Mouse (Mus musculus): ENCODE measurements around the gene Otos. TPM values are rescaled to one million over a fixed set of nuclear protein-coding genes. Genes with fewer than 3 reads are reported as not detected.

Gene Otos
- total RNA-seq (2014; rRNA removed) (not detected in 2 replicates), polyA plus RNA-seq (2015; fragmentation: Nextera tagmentation; extraction: Ambion mirVana) (0.69 and 0.96 TPM in 2 replicates)

GRCm38 (mm10) chr1:92648673-92649072 is at the start of gene Otos:
Otos (minus strand) TSS chr1:92648841.
- Histone ChIP-seq H3K27ac (ENCODE audit: low read depth, low read length) (no peak within 1 kb of the TSS), H3K4me3 (ENCODE audit: low read depth, low read length) (no peak within 1 kb of the TSS), H3K36me3 (ENCODE audit: insufficient read depth, low read length) (no peaks in the 10 kb centered on the region), H3K4me2 (ENCODE audit: low read depth, low read length, poor library complexity, severe bottlenecking) (0 out of 2 replicates have a peak within 1 kb of the TSS, but pooled peaks have one; percentile 12), H3K27me3 (ENCODE audit: insufficient read depth, low read length) (no peaks in the 10 kb centered on the region), H3K9me3 (ENCODE audit: low read length) (no peaks in the 10 kb centered on the region), H3K9ac (replicated peaks; ENCODE audit: low read length, poor library complexity, severe bottlenecking) (no peak within 1 kb of the TSS), H3K4me1 (ENCODE audit: insufficient read depth, low read length) (no peaks in the 10 kb centered on the region)
- DNase-seq (ENCODE audit: low spot score) (peak; percentile 88), ATAC-seq (ENCODE audit: low FRiP score) (peak; percentile 59; the same call in 1 of the 2 replicates)
- 20% methylated on average over 8 of the region's 8 CpGs for WGBS
- peak; percentile 86 for TF ChIP-seq CTCF (IDR thresholded peaks at IDR 0.05)

- no peak overlapping the region for H3K4me3 ChIP-seq (ENCODE audit: low read depth, low read length)
- DNase-seq (ENCODE audit: low spot score), result peak; percentile 73
- no peaks in the 10 kb centered on the region for H3K27me3 ChIP-seq (ENCODE audit: insufficient read depth, low read length)
- no peaks in the 10 kb centered on the region for H3K9me3 ChIP-seq (ENCODE audit: low read length)
- no peak overlapping the region for H3K9ac ChIP-seq (replicated peaks; ENCODE audit: low read length, poor library complexity, severe bottlenecking)
- 30% methylated on average over 4 of the region's 4 CpGs for WGBS
- H3K4me1 ChIP-seq (ENCODE audit: insufficient read depth, low read length), result no peaks in the 10 kb centered on the region
- H3K27ac ChIP-seq (ENCODE audit: low read depth, low read length), result no peak overlapping the region
- no peaks in the 10 kb centered on the region for H3K36me3 ChIP-seq (ENCODE audit: insufficient read depth, low read length)
- peak; percentile 76 for TF ChIP-seq CTCF (IDR thresholded peaks at IDR 0.05)
- ATAC-seq (ENCODE audit: low FRiP score), result no peak
- H3K4me2 ChIP-seq (ENCODE audit: low read depth, low read length, poor library complexity, severe bottlenecking), result no peak overlapping the region
Observed at GRCm38 (mm10) chr1:92696848-92697247, 48.2 kb upstream of the Otos start.

DNA sequence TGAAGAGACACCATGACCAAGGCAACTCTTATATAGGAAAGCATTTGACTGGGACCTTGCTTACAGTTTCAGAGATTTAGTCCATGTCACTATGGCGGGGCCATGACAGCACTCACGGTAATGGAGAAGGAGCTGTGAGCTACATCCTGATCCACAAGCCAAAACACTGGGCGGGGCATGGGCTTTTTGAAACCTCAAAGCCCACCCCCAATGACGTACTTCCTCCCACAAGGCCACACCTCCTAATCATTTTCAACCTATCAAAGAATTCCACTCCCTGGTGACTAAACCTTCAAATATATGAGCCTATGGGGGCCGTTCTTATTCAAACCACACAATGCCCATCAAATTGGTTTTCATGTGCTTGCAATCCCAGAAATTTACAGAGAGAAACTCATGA is 47.1 kb upstream of the Otos start:
- ATAC-seq (ENCODE audit: low FRiP score), result no peak
- H3K4me1 ChIP-seq (ENCODE audit: insufficient read depth, low read length), result no peaks in the 10 kb centered on the region
- H3K9ac ChIP-seq (replicated peaks; ENCODE audit: low read length, poor library complexity, severe bottlenecking), result no peak overlapping the region
- 88% methylated on average over 5 of the region's 5 CpGs for WGBS
- DNase-seq (ENCODE audit: low spot score), result no peak
- H3K9me3 ChIP-seq (ENCODE audit: low read length), result no peaks in the 10 kb centered on the region
- no peak overlapping the region for H3K4me3 ChIP-seq (ENCODE audit: low read depth, low read length)
- no peaks in the 10 kb centered on the region for H3K27me3 ChIP-seq (ENCODE audit: insufficient read depth, low read length)
- TF ChIP-seq CTCF (IDR thresholded peaks at IDR 0.05), result no peak
- no peak overlapping the region for H3K4me2 ChIP-seq (ENCODE audit: low read depth, low read length, poor library complexity, severe bottlenecking)
- H3K36me3 ChIP-seq (ENCODE audit: insufficient read depth, low read length), result no peaks in the 10 kb centered on the region
- no peak overlapping the region for H3K27ac ChIP-seq (ENCODE audit: low read depth, low read length)

- Histone ChIP-seq H3K9me3 (ENCODE audit: low read length) (no peaks in the 10 kb centered on the region), H3K27ac (ENCODE audit: low read depth, low read length) (no peak overlapping the region), H3K4me2 (ENCODE audit: low read depth, low read length, poor library complexity, severe bottlenecking) (no peak overlapping the region), H3K9ac (replicated peaks; ENCODE audit: low read length, poor library complexity, severe bottlenecking) (no peak overlapping the region), H3K4me1 (ENCODE audit: insufficient read depth, low read length) (no peaks in the 10 kb centered on the region), H3K27me3 (ENCODE audit: insufficient read depth, low read length) (no peaks in the 10 kb centered on the region), H3K36me3 (ENCODE audit: insufficient read depth, low read length) (no peaks in the 10 kb centered on the region), H3K4me3 (ENCODE audit: low read depth, low read length) (no peak overlapping the region)
- no peak for TF ChIP-seq CTCF (IDR thresholded peaks at IDR 0.05)
- no peak for DNase-seq (ENCODE audit: low spot score)
- 82% methylated on average over 3 of the region's 3 CpGs for WGBS
- ATAC-seq (ENCODE audit: low FRiP score), result no peak
Observed at GRCm38 (mm10) chr1:92691166-92691844, 42.7 kb upstream of the Otos start.

DNA sequence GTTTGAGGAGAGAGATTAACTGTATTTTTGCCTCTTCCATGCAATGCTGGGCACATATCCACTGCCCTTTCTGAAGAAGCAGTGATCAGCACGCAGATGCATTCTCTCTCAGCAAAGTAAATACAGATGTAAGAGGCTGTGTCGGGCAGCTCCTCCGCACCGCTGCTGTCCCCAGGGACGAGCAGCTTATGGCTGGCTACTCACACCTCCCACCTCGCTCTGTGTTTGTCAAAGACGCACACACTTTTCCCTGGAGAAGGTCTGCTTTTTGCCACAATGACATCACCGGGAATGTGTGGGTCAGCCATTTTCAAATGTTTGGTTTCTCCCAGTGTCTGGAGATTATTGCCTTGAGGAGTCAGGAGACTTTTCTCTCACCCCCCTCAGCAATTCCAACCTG is 38.4 kb upstream of the Otos start:
- TF ChIP-seq CTCF (IDR thresholded peaks at IDR 0.05), result no peak
- Histone ChIP-seq H3K27me3 (ENCODE audit: insufficient read depth, low read length) (no peaks in the 10 kb centered on the region), H3K4me1 (ENCODE audit: insufficient read depth, low read length) (no peaks in the 10 kb centered on the region), H3K4me3 (ENCODE audit: low read depth, low read length) (no peak overlapping the region), H3K9ac (replicated peaks; ENCODE audit: low read length, poor library complexity, severe bottlenecking) (no peak overlapping the region), H3K4me2 (ENCODE audit: low read depth, low read length, poor library complexity, severe bottlenecking) (no peak overlapping the region), H3K36me3 (ENCODE audit: insufficient read depth, low read length) (no peaks in the 10 kb centered on the region), H3K27ac (ENCODE audit: low read depth, low read length) (no peak overlapping the region), H3K9me3 (ENCODE audit: low read length) (no peaks in the 10 kb centered on the region)
- 53% methylated on average over 8 of the region's 8 CpGs for WGBS
- ATAC-seq (ENCODE audit: low FRiP score), result no peak
- DNase-seq (ENCODE audit: low spot score), result no peak

GRCm38 (mm10) chr1:92683151-92683550 is 34.5 kb upstream of the Otos start:
- WGBS, result 92% methylated on average over 8 of the region's 8 CpGs
- Histone ChIP-seq H3K4me3 (ENCODE audit: low read depth, low read length) (no peak overlapping the region), H3K9me3 (ENCODE audit: low read length) (no peaks in the 10 kb centered on the region), H3K27ac (ENCODE audit: low read depth, low read length) (no peak overlapping the region), H3K4me2 (ENCODE audit: low read depth, low read length, poor library complexity, severe bottlenecking) (no peak overlapping the region), H3K36me3 (ENCODE audit: insufficient read depth, low read length) (no peaks in the 10 kb centered on the region), H3K9ac (replicated peaks; ENCODE audit: low read length, poor library complexity, severe bottlenecking) (no peak overlapping the region), H3K27me3 (ENCODE audit: insufficient read depth, low read length) (no peaks in the 10 kb centered on the region), H3K4me1 (ENCODE audit: insufficient read depth, low read length) (peaks cover 6% of the 10 kb centered on the region; the same call in 1 of the 2 replicates)
- ATAC-seq (ENCODE audit: low FRiP score) (no peak), DNase-seq (ENCODE audit: low spot score) (no peak)
- no peak for TF ChIP-seq CTCF (IDR thresholded peaks at IDR 0.05)
